Mouse (Mus musculus) T-cell, adult 66 days (primary cell): ENCODE measurements around the gene Olfr1283. TPM values are rescaled to one million over a fixed set of nuclear protein-coding genes. Genes with fewer than 3 reads are reported as not detected.

Experiments used
- total RNA-seq, 2 experiments: library from RNA; stranded (reverse); gene quantifications; 3 replicates in 1 of 2; 4 replicates in 1 of 2; pipeline ENCODE4 v1.2.4; 2023

Gene Olfr1283
- not detected for total RNA-seq

DNA sequence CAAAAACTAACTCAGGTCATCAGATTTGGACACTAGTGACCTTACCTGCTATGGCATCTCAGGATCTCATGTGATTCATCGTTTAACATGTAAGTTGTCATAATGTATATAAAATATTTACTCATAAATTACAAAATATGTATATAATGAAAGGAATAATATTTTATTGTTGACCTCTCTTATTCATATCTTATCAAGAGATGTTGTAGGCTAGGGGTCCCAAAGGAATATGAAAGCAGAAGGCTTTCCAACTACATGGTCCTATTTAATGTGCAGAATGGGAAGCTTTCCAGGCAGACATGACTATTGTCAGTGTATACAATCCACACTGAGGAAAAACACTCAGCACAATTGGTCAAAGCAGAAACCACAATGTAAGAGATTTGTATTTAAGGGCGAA is at the start of gene Olfr1283:
Olfr1283 (plus strand) TSS at position 301 of the 400 bp plus-strand sequence.

DNA sequence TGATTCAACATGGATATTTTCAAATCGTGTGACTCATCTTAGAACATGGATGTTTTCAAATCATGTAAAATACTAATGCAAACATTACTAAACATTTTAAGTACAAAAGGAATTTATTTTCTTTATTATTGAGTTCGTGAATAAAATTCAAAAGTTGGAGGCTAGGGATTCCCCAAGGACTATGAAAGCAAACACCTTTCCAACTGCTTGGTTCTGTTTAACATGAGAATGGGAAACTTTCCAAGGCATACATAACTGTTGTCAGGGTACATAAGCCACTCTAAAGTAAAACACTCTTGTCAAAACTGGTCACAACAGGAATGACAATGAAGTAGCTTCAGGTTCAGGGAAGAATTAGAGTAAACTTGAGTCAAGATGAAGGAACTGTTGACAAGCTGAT is 40.4 kb upstream of the Olfr1283 start, which contains the start of gene Olfr1281:
Olfr1281 (plus strand) TSS at position 301 of the 400 bp plus-strand sequence.

DNA sequence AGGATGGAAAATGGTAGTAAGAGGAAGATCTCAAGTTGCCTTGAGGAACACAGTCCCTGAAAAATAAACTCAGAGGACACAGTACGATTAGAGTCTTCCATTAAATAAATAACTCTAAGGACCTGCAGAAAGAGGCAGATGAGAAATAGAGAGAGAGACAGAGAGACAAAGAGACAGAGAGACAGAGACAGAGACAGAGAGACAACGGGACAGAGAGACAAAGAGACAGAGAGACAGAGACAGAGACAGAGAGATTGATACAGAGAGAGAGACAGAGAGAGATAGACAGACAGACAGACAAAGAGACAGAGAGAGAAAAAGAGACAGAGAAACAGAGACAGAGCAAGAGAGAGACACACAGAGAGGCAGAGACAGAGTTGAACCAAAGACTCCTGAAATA is 30.6 kb upstream of the Olfr1283 start, which contains the start of gene Olfr1282:
Olfr1282 (minus strand) TSS at position 101 of the 400 bp plus-strand sequence.

DNA sequence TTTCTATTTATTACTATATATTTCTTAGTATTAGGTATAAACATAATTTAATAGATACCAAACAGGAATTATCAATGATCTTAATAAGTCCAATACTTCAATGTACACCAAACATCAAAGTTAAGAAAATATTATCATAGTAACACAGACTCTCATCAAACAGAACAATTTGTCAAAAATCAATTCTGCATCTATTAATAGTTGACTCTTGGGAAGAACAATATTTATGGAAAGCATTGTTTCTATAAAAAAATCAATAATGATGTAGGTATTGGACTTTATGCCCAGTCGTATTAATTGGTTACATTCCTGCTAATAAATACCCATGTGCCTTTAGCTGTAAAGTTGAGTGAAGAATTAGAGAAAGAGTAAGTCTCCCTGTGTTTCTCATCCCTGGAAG is 8.6 kb downstream of the Olfr1283 start, which contains the start of gene Olfr1284:
Olfr1284 (plus strand) TSS at position 301 of the 400 bp plus-strand sequence.

Other genes with a start within 250 kb of the Olfr1283 start
- not detected for gene Gm15130, start 213.9 kb upstream of the Olfr1283 start, total RNA-seq
- gene 4930430A15Rik, start 137.2 kb upstream of the Olfr1283 start, total RNA-seq = not detected
- gene Olfr1275, start 131.5 kb upstream of the Olfr1283 start, total RNA-seq = not detected
- not detected for gene Olfr1276, start 112.3 kb upstream of the Olfr1283 start, total RNA-seq
- not detected for gene Olfr1277, start 92.7 kb upstream of the Olfr1283 start, total RNA-seq
- not detected for gene Olfr1278, start 76.7 kb upstream of the Olfr1283 start, total RNA-seq
- not detected for gene Olfr1279, start 66.2 kb upstream of the Olfr1283 start, total RNA-seq
- gene Olfr1280, start 52.8 kb upstream of the Olfr1283 start, total RNA-seq = not detected
- gene Olfr1281, start 40.3 kb upstream of the Olfr1283 start, total RNA-seq = not detected
- gene Olfr1282, start 30.7 kb upstream of the Olfr1283 start, total RNA-seq = not detected
- gene Olfr1284, start 8.7 kb downstream of the Olfr1283 start, total RNA-seq = not detected
- not detected for gene Olfr1286, start 56.3 kb downstream of the Olfr1283 start, total RNA-seq
- not detected for gene Olfr1287, start 82.4 kb downstream of the Olfr1283 start, total RNA-seq
- gene Olfr1288, start 107.3 kb downstream of the Olfr1283 start, total RNA-seq = not detected
- gene Olfr1289, start 114.0 kb downstream of the Olfr1283 start, total RNA-seq = not detected
- not detected for gene Olfr1290, start 127.0 kb downstream of the Olfr1283 start, total RNA-seq
- not detected for gene Olfr1291-ps1, start 130.4 kb downstream of the Olfr1283 start, total RNA-seq
- not detected for gene Olfr1293-ps, start 158.4 kb downstream of the Olfr1283 start, total RNA-seq
- gene Olfr1294, start 173.5 kb downstream of the Olfr1283 start, total RNA-seq = not detected
- not detected for gene Olfr1295, start 202.9 kb downstream of the Olfr1283 start, total RNA-seq